Mouse (Mus musculus) mature B cell (primary cell): ENCODE data around the gene Notch1.

Experiments used
- in situ Hi-C: fragments of 300-500 bp; cut with MboI; formaldehyde crosslinking; loops from 2 replicates; pipeline ENCODE4 v1.14.3; 2019

Gene Notch1

DNA sequence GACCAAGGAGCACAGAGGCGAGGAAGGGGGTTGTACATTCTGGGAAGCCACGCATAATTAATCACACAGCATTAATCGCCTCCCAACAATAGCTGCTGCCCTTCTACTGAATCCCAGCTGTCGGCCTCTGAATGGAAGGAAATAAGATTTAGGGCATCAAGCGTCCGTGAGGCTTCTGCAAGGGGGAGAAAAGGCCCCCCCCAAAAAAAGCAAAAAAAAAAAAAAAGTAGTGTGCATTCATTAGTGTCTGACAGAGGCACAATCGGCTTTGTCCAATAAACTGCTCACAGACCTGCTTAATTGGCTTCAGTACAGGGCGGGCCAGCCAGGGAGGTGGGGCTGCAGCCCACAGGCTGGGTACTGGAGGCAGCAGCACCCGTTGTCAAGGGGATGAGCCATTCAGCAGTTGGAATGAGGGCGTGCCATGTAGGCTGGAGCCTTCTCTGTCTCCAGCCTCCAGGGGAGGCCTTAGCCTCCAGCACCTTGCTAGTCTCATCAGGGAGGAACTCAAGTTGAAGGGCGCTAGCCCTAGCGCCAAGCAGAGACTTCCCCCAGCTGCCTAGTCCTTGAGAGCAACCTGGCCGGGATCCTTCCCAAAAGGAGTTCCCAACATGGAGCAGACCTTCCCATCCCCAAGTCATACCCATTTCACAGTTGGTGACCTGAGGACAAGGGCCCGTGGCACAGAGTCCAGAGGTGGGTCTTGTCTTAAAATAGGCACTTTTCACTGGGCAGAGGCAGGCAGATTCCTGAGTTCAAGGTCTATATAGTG is 15.7 kb downstream of the Notch1 start:
- in situ Hi-C loops: no loop called here

GRCm38 (mm10) chr2:26500027-26500598 is 16.4 kb downstream of the Notch1 start:
- in situ Hi-C loops: no loop called here

- in situ Hi-C loops: loop anchor here (5.0 kb wide), 1 partner anchor 41 kb away; no protein-coding TSS in a partner anchor
Measured at GRCm38 (mm10) chr2:26498694-26499093, 17.8 kb downstream of the Notch1 start.

DNA sequence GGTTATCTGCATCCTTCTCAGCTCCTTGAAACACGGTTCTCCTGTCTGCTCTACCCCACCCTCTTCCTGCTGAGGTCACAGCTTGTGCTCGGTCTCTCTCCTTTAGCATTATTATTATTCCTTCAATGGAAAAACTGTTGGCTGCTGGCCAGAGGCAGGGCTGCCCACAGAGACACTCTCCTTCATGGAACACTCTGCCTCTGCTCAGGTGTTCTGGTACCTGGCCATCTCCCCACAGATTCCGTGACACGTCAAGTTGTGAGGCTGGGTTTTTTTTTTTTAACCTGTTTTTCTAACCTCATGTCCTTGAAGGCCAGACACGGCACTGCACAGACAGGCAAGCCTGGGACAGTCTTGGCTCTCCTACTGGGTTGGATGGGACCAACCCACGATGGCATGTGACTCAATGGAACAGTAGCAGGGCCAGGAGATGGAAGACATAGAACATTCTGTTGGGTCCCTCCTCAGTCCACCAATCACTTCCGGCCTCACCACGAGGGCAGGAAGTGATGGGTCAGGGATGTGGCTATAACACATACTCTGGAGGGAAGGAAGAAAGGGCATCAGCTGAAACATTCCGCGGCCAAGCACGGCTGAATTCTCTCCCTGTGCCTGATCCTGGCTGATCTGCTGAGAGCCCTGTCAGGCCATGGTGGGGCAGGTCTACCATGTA is 18.5 kb downstream of the Notch1 start:
- in situ Hi-C loops: loop anchor here (5.0 kb wide), 1 partner anchor 41 kb away; no protein-coding TSS in a partner anchor

DNA sequence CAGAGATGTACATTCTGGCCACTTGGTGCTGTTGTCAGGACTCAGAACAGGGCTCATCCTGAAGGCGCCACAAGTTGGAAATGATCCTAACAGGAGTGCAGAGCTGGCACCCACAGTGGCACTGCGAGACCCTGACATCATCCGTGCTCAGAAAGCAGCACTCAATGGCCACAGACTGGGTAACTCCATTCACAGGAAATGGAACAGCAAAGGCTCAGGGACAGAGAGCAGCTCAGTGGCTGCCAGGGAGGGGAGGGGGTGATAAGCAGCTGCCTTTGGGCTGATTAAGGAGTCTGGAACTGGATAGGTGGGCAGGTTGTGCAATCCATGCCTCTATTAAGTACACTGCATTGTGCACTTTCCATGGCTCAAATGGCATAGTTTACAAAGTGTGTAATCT is 20.0 kb downstream of the Notch1 start:
- in situ Hi-C loops: loop anchor here (5.0 kb wide), 1 partner anchor 39 kb away; no protein-coding TSS in a partner anchor

DNA sequence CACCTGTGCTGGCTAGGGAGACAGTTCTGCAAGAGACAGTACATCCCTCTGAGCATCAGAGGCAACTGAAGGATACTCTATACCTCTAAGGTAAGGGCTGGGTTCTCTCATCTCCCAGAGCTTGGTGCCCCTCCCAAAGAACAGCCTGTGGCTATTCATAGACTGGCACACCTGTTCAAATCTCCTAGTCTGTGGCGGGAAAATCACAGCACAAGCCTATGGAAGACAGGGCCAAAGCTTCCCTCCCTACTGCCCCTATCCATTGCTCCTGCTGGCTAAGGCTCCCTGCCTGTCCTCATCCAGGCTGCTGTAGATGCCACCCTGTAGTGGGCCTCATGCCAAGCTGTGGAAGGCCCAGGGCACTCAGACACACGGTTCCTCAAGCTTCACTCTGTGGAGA is 20.8 kb downstream of the Notch1 start:
- in situ Hi-C loops: loop anchor here (5.0 kb wide), 1 partner anchor 38 kb away; no protein-coding TSS in a partner anchor

DNA sequence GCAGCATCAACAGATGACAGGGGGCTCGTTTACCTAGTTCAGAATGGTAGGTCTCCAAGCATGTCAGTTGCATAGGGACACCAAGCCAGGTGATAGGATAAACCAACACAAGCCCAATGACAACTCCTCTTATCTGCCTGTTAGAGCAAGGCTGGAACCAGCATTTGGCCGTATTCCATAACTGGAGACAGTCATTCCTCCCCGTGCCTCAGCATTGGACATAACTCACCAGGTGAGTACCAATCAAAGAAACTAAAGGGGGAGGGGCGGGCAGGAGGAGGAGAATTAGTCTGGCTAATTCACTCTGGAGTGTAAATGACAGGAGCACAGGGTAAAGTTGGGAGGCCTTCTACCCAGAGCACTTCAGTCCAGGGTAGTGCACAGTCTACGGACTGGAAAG is 21.5 kb downstream of the Notch1 start:
- in situ Hi-C loops: loop anchor here (5.0 kb wide), 1 partner anchor 38 kb away; no protein-coding TSS in a partner anchor

- in situ Hi-C loops: no loop called here
Measured at GRCm38 (mm10) chr2:26494396-26494795, 22.1 kb downstream of the Notch1 start.

GRCm38 (mm10) chr2:26493021-26493781 is 23.3 kb downstream of the Notch1 start:
- in situ Hi-C loops: no loop called here

DNA sequence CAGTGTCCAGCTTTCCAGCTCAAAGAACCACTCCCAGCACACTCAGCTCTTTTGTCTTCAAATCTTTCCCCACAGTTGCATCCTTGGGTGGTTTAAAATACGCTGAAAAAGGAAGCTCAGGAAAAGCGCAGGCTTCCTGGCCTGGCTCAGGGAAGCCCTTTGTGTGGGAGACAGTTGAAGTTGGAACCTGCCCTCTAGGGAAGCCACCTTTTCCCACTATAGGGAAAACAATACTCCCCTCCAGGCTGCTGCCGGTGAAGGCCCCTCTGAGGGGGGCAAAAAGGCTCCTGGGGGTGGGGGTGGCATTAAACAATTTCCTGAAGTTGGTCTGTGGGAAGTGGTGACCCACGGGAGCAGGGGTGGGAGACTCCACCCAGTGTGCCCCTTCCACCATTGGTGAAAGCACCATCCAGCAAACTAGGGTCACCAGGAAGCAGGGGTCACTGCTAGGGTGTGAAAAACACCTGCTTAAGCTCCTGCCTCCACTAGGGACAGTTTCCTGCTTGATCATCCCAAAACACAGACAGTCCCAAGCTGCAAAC is 25.6 kb downstream of the Notch1 start:
- in situ Hi-C loops: no loop called here

GRCm38 (mm10) chr2:26488535-26489135 is 27.8 kb downstream of the Notch1 start:
- in situ Hi-C loops: no loop called here

- in situ Hi-C loops: no loop called here
Measured at GRCm38 (mm10) chr2:26487322-26488021, 29.0 kb downstream of the Notch1 start.

DNA sequence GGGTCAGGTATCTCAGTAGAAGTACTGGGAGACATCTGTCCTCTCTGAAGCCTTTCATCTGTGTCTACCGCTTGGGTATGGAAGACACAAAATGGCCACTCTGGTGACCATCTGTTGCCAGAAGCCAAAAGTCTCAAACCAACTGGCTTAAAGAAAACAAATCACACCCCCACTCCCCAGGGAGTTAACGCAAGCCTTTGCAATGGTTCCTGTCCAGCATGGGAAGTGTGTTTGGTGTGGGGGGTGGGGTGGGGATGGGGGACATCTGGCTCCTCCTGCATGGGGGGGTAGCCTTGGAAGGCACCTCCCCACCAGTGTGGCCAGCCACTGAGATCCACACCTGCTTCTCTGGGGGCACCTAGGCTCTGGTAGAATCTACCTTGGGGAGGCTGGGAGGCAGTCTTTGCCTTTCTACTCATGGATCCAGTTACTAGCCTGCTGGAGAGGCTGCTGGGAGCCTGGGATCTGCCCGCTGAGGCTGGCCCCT is 29.6 kb downstream of the Notch1 start:
- in situ Hi-C loops: no loop called here

- in situ Hi-C loops: no loop called here
Measured at GRCm38 (mm10) chr2:26486264-26486810, 30.1 kb downstream of the Notch1 start.

GRCm38 (mm10) chr2:26485710-26486109 is 30.8 kb downstream of the Notch1 start:
- in situ Hi-C loops: no loop called here

DNA sequence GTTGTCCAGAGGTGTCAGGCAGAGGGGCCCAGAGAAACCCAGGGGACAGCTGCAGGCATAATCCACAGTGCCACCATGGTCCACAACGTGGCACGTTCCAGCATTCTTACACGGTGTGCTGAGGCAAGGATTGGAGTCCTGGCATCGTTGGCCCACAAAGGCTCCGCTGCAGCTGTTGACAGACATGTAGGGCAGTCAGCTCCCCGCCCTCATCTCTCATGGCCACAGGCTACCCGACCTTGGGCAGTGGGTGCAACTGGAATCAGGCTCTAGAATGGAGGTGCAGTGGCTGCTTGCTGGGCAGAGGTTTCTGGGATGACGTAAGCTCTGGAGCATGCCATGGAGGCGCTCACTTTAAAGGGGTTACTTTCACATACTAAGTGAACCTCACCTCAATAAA is 31.2 kb downstream of the Notch1 start:
- in situ Hi-C loops: no loop called here

- in situ Hi-C loops: no loop called here
Measured at GRCm38 (mm10) chr2:26484169-26484568, 32.3 kb downstream of the Notch1 start.

GRCm38 (mm10) chr2:26483230-26483869 is 33.1 kb downstream of the Notch1 start:
- in situ Hi-C loops: no loop called here

- in situ Hi-C loops: no loop called here
Measured at GRCm38 (mm10) chr2:26482824-26483223, 33.6 kb downstream of the Notch1 start.
